Mouse (Mus musculus): ENCODE results near the gene Scg5. TPM values are rescaled to one million over a fixed set of nuclear protein-coding genes. Genes with fewer than 3 reads are reported as not detected.

The Scg5 gene
- polyA plus RNA-seq, 1 experiment from 2014 or later: 0.77 TPM

DNA sequence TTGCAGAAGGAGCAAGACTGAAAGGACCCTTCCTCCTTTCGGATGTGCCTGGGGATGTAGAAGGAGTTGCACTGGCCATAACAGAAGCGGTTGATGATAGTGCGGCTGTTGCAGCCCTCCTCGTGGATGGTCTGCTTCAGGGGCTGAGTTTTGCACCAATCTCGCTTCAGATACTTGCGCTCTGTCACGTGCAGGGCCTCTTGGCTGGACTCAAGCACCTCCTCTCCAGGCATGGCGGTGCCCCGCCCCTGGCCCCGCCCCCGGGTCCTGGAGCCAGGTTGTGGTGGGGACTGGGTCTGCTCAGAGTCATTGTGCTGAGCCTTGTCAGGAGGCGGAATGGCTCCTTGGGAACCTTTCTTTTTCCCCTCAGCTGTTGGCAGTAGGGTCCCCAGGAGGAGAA is 79.2 kb downstream of the Scg5 start:
- 59% methylated on average over 12 of the region's 12 CpGs for WGBS (ENCODE audit: insufficient replicate concordance)

DNA sequence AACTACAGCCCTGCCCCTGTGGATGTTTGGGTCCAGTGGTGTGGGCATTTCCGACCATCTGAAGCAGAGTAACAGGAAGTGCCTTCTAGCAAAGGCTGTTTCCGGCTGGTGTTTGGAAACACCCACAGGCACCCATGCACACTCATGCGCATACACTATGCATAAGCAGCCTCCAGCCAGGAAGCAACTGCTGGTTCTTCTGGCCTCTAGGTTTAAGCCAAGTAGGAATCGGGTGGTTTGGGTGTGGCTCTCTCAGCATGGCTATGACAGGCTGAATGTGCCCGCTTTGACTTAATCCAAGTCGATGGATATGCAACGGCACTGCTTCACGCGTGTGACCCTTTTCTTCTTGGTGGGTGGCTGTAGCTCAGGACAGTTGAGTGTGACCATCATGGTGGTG is 79.6 kb downstream of the Scg5 start:
- Histone ChIP-seq H3K9me3 (replicated peaks; ENCODE audit: control insufficient read depth, low read length) (no peaks in the 10 kb centered on the region), H3K4me1 (ENCODE audit: control insufficient read depth, insufficient read depth, low read length) (no peaks in the 10 kb centered on the region), H3K4me3 (ENCODE audit: low read depth, low read length) (no peak overlapping the region), H3K9ac (ENCODE audit: low read depth, low read length) (no peak overlapping the region), H3K4me2 (no peak overlapping the region), H3K27ac (ENCODE audit: low read depth, low read length) (no peak overlapping the region), H3K27me3 (ENCODE audit: control insufficient read depth, insufficient read depth, low read length) (peaks cover 4% of the 10 kb centered on the region), H3K36me3 (ENCODE audit: control insufficient read depth, insufficient read depth, low read length) (no peaks in the 10 kb centered on the region)
- ATAC-seq (replicated peaks; ENCODE audit: insufficient number of reproducible peaks, low FRiP score, low TSS enrichment): no peak
- 85% methylated on average over 9 of the region's 9 CpGs for WGBS (ENCODE audit: insufficient replicate concordance)

More for the DNA sequence above, 79.2 kb downstream of the Scg5 start:
- peak; percentile 14; the same call in 1 of the 2 replicates for ATAC-seq (replicated peaks; ENCODE audit: insufficient number of reproducible peaks, low FRiP score, low TSS enrichment)
- Histone ChIP-seq H3K27ac (ENCODE audit: low read depth, low read length) (no peak overlapping the region), H3K4me2 (no peak overlapping the region), H3K9me3 (replicated peaks; ENCODE audit: control insufficient read depth, low read length) (no peaks in the 10 kb centered on the region), H3K4me1 (ENCODE audit: control insufficient read depth, insufficient read depth, low read length) (no peaks in the 10 kb centered on the region), H3K36me3 (ENCODE audit: control insufficient read depth, insufficient read depth, low read length) (no peaks in the 10 kb centered on the region), H3K27me3 (ENCODE audit: control insufficient read depth, insufficient read depth, low read length) (peaks cover 6% of the 10 kb centered on the region), H3K9ac (ENCODE audit: low read depth, low read length) (no peak overlapping the region), H3K4me3 (ENCODE audit: low read depth, low read length) (no peak overlapping the region)

DNA sequence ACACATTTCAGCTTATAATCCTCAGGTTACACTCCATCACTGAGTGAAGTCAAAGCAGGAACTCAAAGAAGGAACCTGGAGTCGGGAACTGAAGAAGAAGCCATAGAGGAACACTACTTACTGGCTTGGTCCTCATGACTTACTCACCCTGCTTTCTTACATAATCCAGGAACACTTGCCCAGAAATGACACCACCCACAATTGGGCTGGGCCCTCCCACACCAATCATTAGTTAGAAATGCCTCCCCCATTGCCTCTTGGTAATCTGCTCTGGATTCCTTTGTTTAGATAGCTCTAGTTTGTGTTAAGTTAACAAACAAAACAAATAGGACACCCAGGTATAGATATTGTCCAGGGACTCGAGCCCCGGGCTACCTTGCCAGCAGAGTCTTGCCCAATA is 100.3 kb downstream of the Scg5 start:
- no peak for ATAC-seq (replicated peaks; ENCODE audit: insufficient number of reproducible peaks, low FRiP score, low TSS enrichment)
- Histone ChIP-seq H3K4me2 (no peak overlapping the region), H3K9me3 (replicated peaks; ENCODE audit: control insufficient read depth, low read length) (no peaks in the 10 kb centered on the region), H3K9ac (ENCODE audit: low read depth, low read length) (no peak overlapping the region), H3K4me1 (ENCODE audit: control insufficient read depth, insufficient read depth, low read length) (no peaks in the 10 kb centered on the region), H3K27me3 (ENCODE audit: control insufficient read depth, insufficient read depth, low read length) (no peaks in the 10 kb centered on the region), H3K27ac (ENCODE audit: low read depth, low read length) (no peak overlapping the region), H3K36me3 (ENCODE audit: control insufficient read depth, insufficient read depth, low read length) (no peaks in the 10 kb centered on the region), H3K4me3 (ENCODE audit: low read depth, low read length) (no peak overlapping the region)
- WGBS (ENCODE audit: insufficient replicate concordance): 87% methylated on average over 3 of the region's 3 CpGs

Other genes starting within 250 kb of the Scg5 start
- gene Grem1, start 70.5 kb downstream of the Scg5 start, polyA plus RNA-seq (2014; fragmentation: Nextera tagmentation; extraction: Ambion mirVana): 0.13 and 0.37 TPM in 2 replicates
- gene Arhgap11a, start 19.5 kb upstream of the Scg5 start, polyA plus RNA-seq (2014; fragmentation: Nextera tagmentation; extraction: Ambion mirVana): 3.9 and 5.7 TPM in 2 replicates
- gene Gjd2, start 184.5 kb upstream of the Scg5 start, polyA plus RNA-seq (2014; fragmentation: Nextera tagmentation; extraction: Ambion mirVana): not detected in 2 replicates
- 12,441 and 13,029 TPM in 2 replicates for gene Actc1, start 224.4 kb upstream of the Scg5 start, polyA plus RNA-seq (2014; fragmentation: Nextera tagmentation; extraction: Ambion mirVana)

Data from heart, embryonic 11.5 days (tissue).